Mouse (Mus musculus) sigmoid colon, adult 10 weeks (tissue): ENCODE results near the gene Gm5678. TPM values are rescaled to one million over a fixed set of nuclear protein-coding genes. Genes with fewer than 3 reads are reported as not detected.

ENCODE experiments used
- polyA plus RNA-seq: library from polyadenylated mRNA; stranded (reverse); fragments of 350-450 nt; fragmentation: Illumina TruSeq; extraction: RNeasy Lipid Tissue Mini Kit (QIAGEN cat#74804); gene quantifications from one replicate; pipeline ENCODE4 v1.2.3, GENCODE M21; 2014; ENCODE audit warnings: low read depth, low replicate concordance

Gm5678 gene
- not detected for polyA plus RNA-seq

DNA sequence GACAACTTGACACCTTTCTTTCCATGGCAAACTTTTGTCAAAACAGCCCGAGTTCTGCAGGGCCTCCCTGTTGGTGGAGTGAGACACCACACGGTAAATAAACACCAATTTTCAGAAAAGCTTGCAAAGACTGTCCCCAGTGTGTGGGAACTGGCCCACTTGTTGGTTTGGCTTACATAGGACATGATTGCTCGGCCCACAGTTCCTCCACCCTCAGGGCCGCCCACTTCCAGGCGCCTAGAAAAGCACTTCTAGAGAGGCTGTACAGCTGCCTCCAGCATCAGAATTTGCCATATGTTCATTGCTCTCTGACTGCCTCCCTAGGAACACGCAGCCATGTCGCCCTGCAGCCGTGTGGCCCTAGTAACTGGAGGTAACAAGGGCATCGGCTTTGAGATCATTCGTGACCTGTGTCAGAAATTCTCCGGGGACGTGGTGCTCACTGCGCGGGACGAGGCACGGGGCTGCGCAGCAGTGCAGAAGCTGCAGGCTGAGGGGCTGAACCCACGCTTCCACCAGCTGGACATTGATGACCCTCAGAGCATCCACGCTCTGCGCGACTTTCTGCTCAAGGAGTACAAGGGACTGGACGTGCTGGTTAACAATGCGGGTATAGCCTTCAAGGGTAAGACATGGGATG is at the start of gene Gm5678:
Gene Gm5678, plus strand, starts transcription at position 337 of the 640 bp plus-strand sequence.

GRCm38 (mm10) chr16:93603439-93604212 is 24.3 kb upstream of the Gm5678 start, which contains the start of gene Setd4:
Gene Setd4, minus strand, starts transcription at chr16:93604063.

DNA sequence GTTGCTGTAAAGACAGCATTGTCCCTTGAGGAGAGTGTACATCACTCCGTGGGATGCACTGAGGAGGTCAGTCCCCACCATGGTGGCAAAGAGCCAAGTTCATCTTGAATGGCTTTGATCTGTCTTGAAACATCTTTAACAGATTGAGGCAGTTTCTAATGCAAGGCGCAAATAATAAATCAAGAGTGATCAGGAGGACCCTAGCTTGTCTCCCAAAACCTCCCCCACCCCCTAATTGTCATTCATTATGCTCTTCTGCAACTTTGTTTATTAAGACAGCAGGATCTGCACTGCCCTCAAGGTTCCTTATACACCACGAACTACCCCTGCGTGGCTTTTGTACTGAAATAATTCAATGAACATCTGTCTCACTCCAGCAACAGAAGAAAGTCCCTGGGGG is 22.3 kb upstream of the Gm5678 start, which contains the start of gene Cbr1:
Gene Cbr1, plus strand, starts transcription at position 301 of the 400 bp plus-strand sequence.

Other genes starting within 250 kb of the Gm5678 start
- 2.0 TPM for gene Setd4, start 24.0 kb upstream of the Gm5678 start, polyA plus RNA-seq
- 46.7 TPM for gene Cbr1, start 22.2 kb upstream of the Gm5678 start, polyA plus RNA-seq
- 4.3 TPM for gene Cbr3, start 55.1 kb downstream of the Gm5678 start, polyA plus RNA-seq
- 30.3 TPM for gene Dop1b, start 83.8 kb downstream of the Gm5678 start, polyA plus RNA-seq
- gene Morc3, start 204.0 kb downstream of the Gm5678 start, polyA plus RNA-seq: 162 TPM